Mouse (Mus musculus) lung, postnatal 0 days (tissue): ENCODE measurements around the gene Ndufb5. TPM values are rescaled to one million over a fixed set of nuclear protein-coding genes. Genes with fewer than 3 reads are reported as not detected.
"Not testable (repeated sequence)": the region's sequence is repeated elsewhere in the genome, so short reads cannot be mapped to it uniquely, and the experiment has no call there.

ENCODE experiments used
- ATAC-seq: fragments of 200-750 bp; cut with Nextera tagmentation; 2 replicates; pipeline ENCODE4 v1.8.0; 2017; ENCODE audit warnings: moderate library complexity
- DNase-seq: peaks from one replicate; pipeline ENCODE4 v3.0.0-alpha.2; 2016; ENCODE audit warnings: low spot score
- H3K27ac ChIP-seq: fragments of 300-500 bp; sonication (generic); 2 replicates; pipeline ENCODE4 v1.5.1; 2014; ENCODE audit warnings: antibody characterized with exemption, mild to moderate bottlenecking, low read length, mixed read lengths
- H3K27me3 ChIP-seq: fragments of 300-500 bp; sonication (generic); replicated peaks from 2 replicates; pipeline ENCODE4 v1.6.1; 2014; ENCODE audit warnings: low read length, mixed read lengths; ENCODE audit not compliant: insufficient read depth
- H3K36me3 ChIP-seq: fragments of 300-500 bp; sonication (generic); 2 replicates; pipeline ENCODE4 v1.6.1; 2014; ENCODE audit warnings: low read length, mixed read lengths; ENCODE audit not compliant: insufficient read depth
- H3K4me1 ChIP-seq: fragments of 300-500 bp; sonication (generic); 2 replicates; pipeline ENCODE4 v1.6.1; 2014; ENCODE audit warnings: antibody characterized with exemption, low read depth, low read length, mixed read lengths; ENCODE audit not compliant: insufficient read depth
- H3K4me2 ChIP-seq: fragments of 300-500 bp; sonication (generic); replicated peaks from 2 replicates; pipeline ENCODE4 v1.6.1; 2014; ENCODE audit warnings: low read depth, mild to moderate bottlenecking, low read length, moderate library complexity, mixed read lengths
- H3K4me3 ChIP-seq: fragments of 300-500 bp; sonication (generic); 2 replicates; pipeline ENCODE4 v1.5.1; 2014; ENCODE audit warnings: low read depth, low read length
- H3K9ac ChIP-seq: fragments of 300-500 bp; sonication (generic); replicated peaks from 2 replicates; pipeline ENCODE4 v1.6.1; 2014; ENCODE audit warnings: low read depth, mild to moderate bottlenecking
- H3K9me3 ChIP-seq: fragments of 300-500 bp; sonication (generic); 2 replicates; pipeline ENCODE4 v1.6.1; 2016; ENCODE audit warnings: low read length, mixed read lengths
- CTCF ChIP-seq: IDR thresholded peaks from 2 replicates; pipeline ENCODE4 v1.5.1; 2016; ENCODE audit warnings: antibody characterized with exemption, mild to moderate bottlenecking
- EP300 ChIP-seq: IDR thresholded peaks from 2 replicates; pipeline ENCODE4 v1.6.1; 2016; ENCODE audit warnings: antibody characterized with exemption, mild to moderate bottlenecking, control low read depth
- WGBS: fragments of 180-500 bp; shearing (Covaris S2); extraction: QIAGEN DNeasy Blood & Tissue Kit; methylation state at CpG from one replicate; pipeline ENCODE4 v1.1.7; 2014; 5-methylcytosine and 5-hydroxymethylcytosine counted together
- polyA plus RNA-seq: library from polyadenylated mRNA; unstranded; fragments of >200 nt; fragmentation: Nextera tagmentation; extraction: Ambion mirVana; gene quantifications from 2 replicates; pipeline ENCODE4 v1.2.1, GENCODE M21; 2015

The Ndufb5 gene
- polyA plus RNA-seq, 1 experiment from 2014 or later, result 259 TPM

DNA sequence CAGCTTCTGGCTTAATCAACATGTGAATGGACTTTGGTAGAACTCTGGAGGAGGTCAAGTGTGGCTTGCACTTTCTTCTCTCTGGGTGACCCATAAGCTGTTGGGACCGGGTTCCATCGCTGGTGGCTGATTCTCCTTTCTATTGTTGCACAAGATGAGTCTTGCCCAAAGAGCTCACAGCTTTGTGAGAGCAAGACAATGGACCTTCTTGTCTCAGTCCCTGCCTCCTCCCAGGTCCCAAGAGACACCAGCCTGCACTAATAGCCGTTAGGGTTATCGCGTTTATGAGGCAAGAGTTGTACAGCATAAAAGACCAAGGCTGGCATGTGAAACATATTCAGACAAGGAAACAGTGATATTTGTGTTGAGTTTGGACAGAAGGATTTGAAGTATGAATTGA is 42.6 kb upstream of the Ndufb5 start:
- Histone ChIP-seq H3K9ac (no peak overlapping the region), H3K4me2 (no peak overlapping the region), H3K27me3 (no peaks in the 10 kb centered on the region), H3K9me3 (no peaks in the 10 kb centered on the region), H3K27ac (no peak overlapping the region), H3K4me3 (no peak overlapping the region), H3K36me3 (no peaks in the 10 kb centered on the region), H3K4me1 (no peaks in the 10 kb centered on the region)
- no peak for TF ChIP-seq CTCF
- no peak for TF ChIP-seq EP300
- 58% methylated on average over 5 of the region's 5 CpGs for whole genome bisulfite sequencing
- no peak for ATAC-seq
- DNase-seq, result no peak

DNA sequence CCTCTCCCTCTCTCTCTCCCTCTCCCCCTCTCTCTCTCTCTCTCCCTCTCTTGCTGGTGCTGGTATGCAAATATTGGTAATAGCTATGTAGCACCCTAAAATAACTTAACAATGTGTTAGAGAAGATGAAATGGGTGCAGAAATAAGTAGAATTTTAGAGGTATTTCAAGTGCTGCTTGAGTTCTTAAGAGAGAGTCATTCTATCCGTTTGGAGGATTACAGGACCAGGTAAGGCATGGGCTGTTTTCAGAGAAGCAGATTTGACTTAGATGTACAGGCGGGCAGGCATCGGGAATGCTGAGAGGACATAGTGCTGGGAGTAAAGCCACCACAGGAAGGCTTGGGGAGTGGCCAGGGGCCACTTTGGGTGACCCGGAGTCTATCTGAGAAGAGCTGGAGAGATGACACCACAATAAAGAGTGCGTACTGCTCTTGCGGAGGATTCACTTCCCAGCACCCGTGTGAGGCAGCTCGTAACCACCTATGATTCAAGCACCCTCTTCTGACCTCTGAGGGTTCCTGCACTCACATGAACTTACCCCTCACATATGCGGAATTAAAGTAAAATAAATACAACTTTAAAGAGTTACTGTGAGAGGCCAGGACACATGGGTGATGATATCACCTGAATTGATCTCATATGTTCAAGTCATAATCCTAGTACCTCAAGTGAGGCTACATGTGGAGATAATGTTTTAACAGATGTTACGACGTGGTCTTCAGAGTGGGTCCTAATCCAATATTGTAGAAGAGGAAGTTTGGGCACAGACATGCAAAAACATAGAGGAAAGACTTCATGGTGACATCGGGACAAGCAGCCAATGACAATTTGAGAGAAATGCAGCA is 41.8 kb upstream of the Ndufb5 start:
- H3K9me3 ChIP-seq, result no peaks in the 10 kb centered on the region
- no peak overlapping the region for H3K4me2 ChIP-seq
- no peak overlapping the region for H3K27ac ChIP-seq
- DNase-seq, result peak; percentile 55
- H3K27me3 ChIP-seq, result no peaks in the 10 kb centered on the region
- no peak overlapping the region for H3K4me3 ChIP-seq
- ATAC-seq, result peak; percentile 73
- H3K36me3 ChIP-seq, result no peaks in the 10 kb centered on the region
- 48% methylated on average over 12 of the region's 12 CpGs for WGBS
- no peak for TF ChIP-seq EP300
- peak; percentile 51 for TF ChIP-seq CTCF
- no peaks in the 10 kb centered on the region for H3K4me1 ChIP-seq
- H3K9ac ChIP-seq, result no peak overlapping the region

DNA sequence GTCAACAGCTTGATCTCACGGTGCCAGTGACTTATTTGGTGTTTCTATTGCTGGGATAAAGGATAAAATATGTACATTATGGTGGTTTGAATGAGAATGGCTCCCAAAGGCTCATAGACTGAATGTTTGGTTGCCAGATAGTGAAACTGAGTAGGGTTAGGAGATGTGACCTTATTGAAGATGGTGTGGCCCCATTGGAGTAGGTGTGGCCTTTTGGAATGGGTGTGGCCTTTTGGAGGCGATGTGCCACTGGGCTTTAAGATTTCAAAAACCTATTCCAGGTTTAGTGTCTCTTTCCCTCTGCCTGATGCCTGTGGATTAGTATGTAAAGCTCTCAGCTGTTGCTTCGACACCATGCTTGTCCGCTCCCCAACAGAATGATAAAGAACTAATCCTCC is 41.2 kb upstream of the Ndufb5 start:
- Histone ChIP-seq H3K27ac (no peak overlapping the region), H3K4me1 (no peaks in the 10 kb centered on the region), H3K9me3 (no peaks in the 10 kb centered on the region), H3K27me3 (no peaks in the 10 kb centered on the region), H3K4me2 (no peak overlapping the region), H3K36me3 (no peaks in the 10 kb centered on the region), H3K4me3 (no peak overlapping the region), H3K9ac (no peak overlapping the region)
- no peak for TF ChIP-seq EP300
- no peak for TF ChIP-seq CTCF
- no peak for DNase-seq
- 81% methylated on average over 4 of the region's 4 CpGs for WGBS
- ATAC-seq, result no peak

DNA sequence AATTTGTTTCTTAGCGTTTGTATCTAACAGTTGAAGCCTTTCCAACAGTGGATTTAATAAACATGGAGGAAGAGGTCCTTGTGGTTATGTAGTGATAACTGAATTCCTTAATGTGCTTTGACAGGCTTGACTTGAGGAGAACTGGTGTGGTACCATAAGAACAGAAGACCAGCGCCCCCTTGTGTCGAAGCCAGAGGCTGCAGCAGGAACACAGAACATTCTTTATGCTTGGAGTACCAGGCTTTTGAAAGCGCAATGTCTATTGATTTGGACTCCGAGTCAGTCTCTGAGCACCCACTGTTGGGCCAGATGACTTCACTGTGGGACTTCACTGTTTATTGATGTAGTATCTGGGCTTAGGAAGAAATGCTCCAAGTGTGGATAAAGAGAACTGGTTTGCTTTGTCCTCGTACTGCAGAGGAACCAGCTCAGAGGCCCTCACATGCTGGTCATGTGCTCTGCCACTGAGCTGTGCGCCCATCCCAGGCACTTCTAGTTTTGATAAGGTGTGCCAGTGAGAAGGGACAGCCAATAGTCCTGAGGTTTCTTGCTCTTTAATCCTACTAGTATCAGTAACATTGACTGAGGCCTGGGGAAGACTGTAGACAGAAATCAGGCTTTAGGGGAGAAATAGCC is 38.4 kb upstream of the Ndufb5 start:
- Histone ChIP-seq H3K4me2 (no peak overlapping the region), H3K27me3 (no peaks in the 10 kb centered on the region), H3K9ac (no peak overlapping the region), H3K27ac (no peak overlapping the region), H3K4me3 (no peak overlapping the region), H3K9me3 (no peaks in the 10 kb centered on the region), H3K4me1 (no peaks in the 10 kb centered on the region), H3K36me3 (no peaks in the 10 kb centered on the region)
- TF ChIP-seq EP300 (no peak), CTCF (peak; percentile 97)
- 31% methylated on average over 7 of the region's 7 CpGs for WGBS
- ATAC-seq (peak; percentile 81), DNase-seq (peak; percentile 88)

DNA sequence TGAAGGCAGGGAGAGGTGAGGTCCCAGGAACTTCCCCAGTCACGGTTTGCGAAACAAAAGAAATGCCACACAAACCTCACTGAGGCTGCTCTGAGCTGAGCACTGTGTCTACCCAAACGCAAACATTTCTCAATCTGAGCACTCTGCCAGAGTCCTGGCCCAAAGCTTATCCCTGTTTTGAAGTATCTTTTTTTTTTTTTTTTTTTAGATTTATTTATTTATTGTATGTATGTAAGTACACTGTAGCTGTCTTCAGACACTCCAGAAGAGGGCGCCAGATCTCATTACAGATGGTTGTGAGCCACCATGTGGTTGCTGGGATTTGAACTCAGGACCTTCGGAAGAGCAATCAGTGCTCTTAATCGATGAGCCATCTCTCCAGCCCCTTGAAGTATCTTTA is 32.8 kb upstream of the Ndufb5 start:
- H3K4me3 ChIP-seq, H3K4me2 ChIP-seq, ATAC-seq, H3K36me3 ChIP-seq, H3K9ac ChIP-seq, H3K27ac ChIP-seq, H3K9me3 ChIP-seq, H3K4me1 ChIP-seq, H3K27me3 ChIP-seq, DNase-seq: not testable (repeated sequence)
- WGBS, result 84% methylated on average over 6 of the region's 6 CpGs

DNA sequence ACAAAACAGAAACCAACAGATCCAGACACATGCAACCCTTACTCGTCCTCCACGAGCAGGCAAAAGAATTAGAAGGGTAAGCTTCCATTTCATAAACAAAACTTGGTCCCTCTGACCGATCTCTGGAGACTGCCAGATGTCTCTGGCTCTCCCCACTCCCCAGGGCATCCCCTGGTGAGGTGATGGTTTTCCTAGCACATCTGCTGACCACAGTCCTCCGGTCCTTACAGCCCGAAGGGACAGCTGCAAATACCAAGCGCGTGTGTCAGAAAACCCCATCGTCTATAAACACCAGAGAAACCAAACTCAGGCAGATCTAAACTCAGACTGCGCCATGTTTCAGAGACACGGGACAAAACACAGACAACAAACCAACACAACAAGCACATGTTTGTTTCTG is 32.2 kb upstream of the Ndufb5 start:
- not testable (repeated sequence) for H3K4me1 ChIP-seq, H3K4me3 ChIP-seq, H3K27ac ChIP-seq, H3K9me3 ChIP-seq, H3K36me3 ChIP-seq, H3K27me3 ChIP-seq, H3K9ac ChIP-seq, H3K4me2 ChIP-seq, ATAC-seq, DNase-seq
- 79% methylated on average over 10 of the region's 10 CpGs for WGBS

DNA sequence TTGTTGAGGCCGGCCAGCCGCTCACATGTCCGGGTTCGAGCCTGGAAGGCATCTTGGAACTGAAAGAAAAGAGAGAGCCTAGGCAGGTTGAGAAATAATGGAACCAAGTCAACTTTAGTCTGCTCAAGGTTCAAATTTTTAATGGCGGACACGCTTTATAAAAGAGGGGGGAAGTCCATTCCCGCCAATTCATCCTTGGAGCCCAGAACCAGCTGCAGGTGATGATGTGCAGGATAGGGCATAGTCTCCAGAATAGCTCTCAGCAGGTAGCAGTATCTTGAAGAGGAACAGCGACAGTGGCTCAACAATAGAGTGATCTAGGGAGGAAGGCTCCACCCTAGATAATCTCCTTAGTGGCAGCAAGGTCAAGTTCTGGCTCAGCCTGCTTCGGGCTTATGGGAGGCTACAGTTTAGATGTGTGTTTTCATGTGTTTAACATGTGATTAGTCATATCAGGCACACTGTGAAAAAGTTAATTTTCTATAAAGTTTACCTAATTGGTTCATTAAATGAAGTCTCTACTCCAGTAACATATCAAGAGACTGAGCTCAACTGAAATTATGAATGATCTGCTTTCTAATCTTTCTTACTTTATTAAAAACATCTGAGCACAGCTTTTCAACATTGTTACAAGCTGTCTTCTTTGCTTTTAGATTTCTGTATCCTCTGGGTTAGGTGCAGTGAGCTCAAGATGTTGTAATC is 31.0 kb upstream of the Ndufb5 start, which contains the start of gene Actl6a:
TSS of gene Actl6a (plus strand) at position 652 of the 702 bp plus-strand sequence.
- not testable (repeated sequence) for H3K27ac ChIP-seq, H3K4me1 ChIP-seq, H3K4me3 ChIP-seq, H3K27me3 ChIP-seq, ATAC-seq, DNase-seq, H3K36me3 ChIP-seq, H3K9ac ChIP-seq, H3K9me3 ChIP-seq, H3K4me2 ChIP-seq
- 77% methylated on average over 9 of the region's 9 CpGs for WGBS
